Mouse (Mus musculus) MEL (cell line): Measurements from ENCODE around the gene Mxra8. TPM values are rescaled to one million over a fixed set of nuclear protein-coding genes. Genes with fewer than 3 reads are reported as not detected.
A peak's percentile ranks its signal among the peaks of the same experiment; 100 is the strongest.

Experiments used
- DNase-seq: peaks from one replicate; pipeline ENCODE4 v3.0.0; 2011; ENCODE audit warnings: low read depth, low spot score
- H3K27ac ChIP-seq: 2 replicates; pipeline ENCODE4 v1.5.1; 2012; ENCODE audit warnings: low read depth, mild to moderate bottlenecking, control low read depth, low read length, moderate library complexity; ENCODE audit not compliant: control insufficient read depth
- H3K27me3 ChIP-seq, 2 experiments: fragments of 150-350 bp in 1 of 2; sonication (generic) in 1 of 2; 2 replicates each; pipeline ENCODE4 v1.6.1; 2012; ENCODE audit warnings: low read length in 2 of 2, mild to moderate bottlenecking in 2 of 2, improper control_type of control experiment in 1 of 2, moderate library complexity in 1 of 2; ENCODE audit not compliant: insufficient read depth in 2 of 2, control insufficient read depth in 1 of 2
- H3K36me3 ChIP-seq, 2 experiments: 2 replicates each; pipeline ENCODE4 v1.6.1; 2012 to 2014; ENCODE audit warnings: low read length in 2 of 2, improper control_type of control experiment in 1 of 2, inconsistent platforms in 1 of 2, mild to moderate bottlenecking in 1 of 2; ENCODE audit not compliant: insufficient read depth in 2 of 2, control insufficient read depth in 1 of 2
- H3K4me1 ChIP-seq, 2 experiments: fragments of 150-350 bp in 1 of 2; sonication (generic) in 1 of 2; 2 replicates each; pipeline ENCODE4 v1.6.1; 2012; ENCODE audit warnings: low read length in 2 of 2, improper control_type of control experiment in 1 of 2, mild to moderate bottlenecking in 1 of 2; ENCODE audit not compliant: insufficient read depth in 2 of 2, control insufficient read depth in 1 of 2
- H3K4me3 ChIP-seq, 2 experiments: fragments of 150-350 bp in 1 of 2; sonication (generic) in 1 of 2; 2 replicates each; pipeline ENCODE4 v1.5.1; 2012; ENCODE audit warnings: low read depth in 2 of 2, low read length in 2 of 2, mild to moderate bottlenecking in 2 of 2, moderate library complexity in 2 of 2, control low read depth in 1 of 2, improper control_type of control experiment in 1 of 2; ENCODE audit not compliant: control insufficient read depth in 1 of 2, insufficient read depth in 1 of 2
- H3K79me2 ChIP-seq: 2 replicates; pipeline ENCODE4 v1.6.1; 2012; ENCODE audit warnings: mild to moderate bottlenecking, low read length, moderate library complexity; ENCODE audit not compliant: control insufficient read depth, poor library complexity, insufficient read depth
- H3K9ac ChIP-seq: 2 replicates; pipeline ENCODE4 v1.6.1; 2012; ENCODE audit warnings: low read depth, mild to moderate bottlenecking, control low read depth, low read length, moderate library complexity; ENCODE audit not compliant: control insufficient read depth, poor library complexity, severe bottlenecking
- H3K9me3 ChIP-seq: fragments of 150-350 bp; sonication (generic); replicated peaks from 2 replicates; pipeline ENCODE4 v1.6.1; 2012; ENCODE audit warnings: mild to moderate bottlenecking, low read length, improper control_type of control experiment, moderate library complexity; ENCODE audit not compliant: insufficient read depth
- BHLHE40 ChIP-seq: IDR thresholded peaks from 2 replicates; pipeline ENCODE4 v1.6.1; 2012; ENCODE audit warnings: low read depth, mild to moderate bottlenecking, inconsistent platforms, low read length, improper control_type of control experiment, borderline replicate concordance
- CHD2 ChIP-seq: IDR thresholded peaks from 2 replicates; pipeline ENCODE4 v1.6.1; 2011; ENCODE audit warnings: low read length, improper control_type of control experiment
- ELF1 ChIP-seq: IDR thresholded peaks from 2 replicates; pipeline ENCODE4 v1.6.1; 2014; ENCODE audit warnings: low read depth, mild to moderate bottlenecking, inconsistent platforms, low read length, improper control_type of control experiment, moderate library complexity
- ETS1 ChIP-seq: IDR thresholded peaks from 2 replicates; pipeline ENCODE4 v1.6.1; 2012; ENCODE audit warnings: low read depth, mild to moderate bottlenecking, inconsistent platforms, low read length, improper control_type of control experiment, moderate library complexity
- GATA1 ChIP-seq: IDR thresholded peaks from 2 replicates; pipeline ENCODE4 v1.6.1; 2011; ENCODE audit warnings: low read depth, low read length, improper control_type of control experiment
- HCFC1 ChIP-seq: IDR thresholded peaks from 2 replicates; pipeline ENCODE4 v1.6.1; 2012; ENCODE audit warnings: low read depth, mild to moderate bottlenecking, inconsistent platforms, low read length, improper control_type of control experiment, moderate library complexity
- MAX ChIP-seq: IDR thresholded peaks from 2 replicates; pipeline ENCODE4 v1.6.1; 2011; ENCODE audit warnings: low read length, improper control_type of control experiment
- MXI1 ChIP-seq: IDR thresholded peaks from 2 replicates; pipeline ENCODE4 v1.6.1; 2011; ENCODE audit warnings: mild to moderate bottlenecking, low read depth, low read length, improper control_type of control experiment
- MYC ChIP-seq: IDR thresholded peaks from 2 replicates; pipeline ENCODE4 v1.6.1; 2011; ENCODE audit warnings: low read depth, mild to moderate bottlenecking, low read length, improper control_type of control experiment, moderate library complexity
- SIN3A ChIP-seq: IDR thresholded peaks from 2 replicates; pipeline ENCODE4 v1.6.1; 2012; ENCODE audit warnings: low read length, improper control_type of control experiment, inconsistent platforms
- TBP ChIP-seq: IDR thresholded peaks from 2 replicates; pipeline ENCODE4 v1.8.0; 2011; ENCODE audit warnings: low read depth, low read length, improper control_type of control experiment
- TCF12 ChIP-seq: IDR thresholded peaks from 2 replicates; pipeline ENCODE4 v1.6.1; 2014; ENCODE audit warnings: low read depth, mild to moderate bottlenecking, inconsistent platforms, low read length, improper control_type of control experiment, moderate library complexity
- USF1 ChIP-seq: IDR thresholded peaks from 2 replicates; pipeline ENCODE4 v1.6.1; 2014; ENCODE audit warnings: low read depth, mild to moderate bottlenecking, inconsistent platforms, low read length, improper control_type of control experiment, moderate library complexity
- ZMIZ1 ChIP-seq: IDR thresholded peaks from 2 replicates; pipeline ENCODE4 v1.6.1; 2012; ENCODE audit warnings: low read depth, mild to moderate bottlenecking, inconsistent platforms, low read length, improper control_type of control experiment, moderate library complexity
- polyA plus RNA-seq, 2 experiments: library from polyadenylated mRNA; stranded (reverse) in 1 of 2; unstranded in 1 of 2; fragments of >175 nt in 1 of 2; fragments of >200 nt in 1 of 2; gene quantifications; 2 replicates each; pipeline versions ENCODE4 v1.2.1 to v1.2.4; 2012; ENCODE audit warnings: low replicate concordance in 2 of 2, low read depth in 1 of 2; ENCODE audit not compliant: insufficient read length in 2 of 2, insufficient read depth in 1 of 2, missing spikeins in 1 of 2
- total RNA-seq: library from RNA; depleted of rRNA; stranded (reverse); fragments of 300-350 nt; gene quantifications from 2 replicates; pipeline ENCODE4 v1.2.3, GENCODE M21; 2012; rRNA removed

Gene Mxra8
- total and polyA plus RNA-seq, 3 experiments: 0.46 TPM; not detected in 2

DNA sequence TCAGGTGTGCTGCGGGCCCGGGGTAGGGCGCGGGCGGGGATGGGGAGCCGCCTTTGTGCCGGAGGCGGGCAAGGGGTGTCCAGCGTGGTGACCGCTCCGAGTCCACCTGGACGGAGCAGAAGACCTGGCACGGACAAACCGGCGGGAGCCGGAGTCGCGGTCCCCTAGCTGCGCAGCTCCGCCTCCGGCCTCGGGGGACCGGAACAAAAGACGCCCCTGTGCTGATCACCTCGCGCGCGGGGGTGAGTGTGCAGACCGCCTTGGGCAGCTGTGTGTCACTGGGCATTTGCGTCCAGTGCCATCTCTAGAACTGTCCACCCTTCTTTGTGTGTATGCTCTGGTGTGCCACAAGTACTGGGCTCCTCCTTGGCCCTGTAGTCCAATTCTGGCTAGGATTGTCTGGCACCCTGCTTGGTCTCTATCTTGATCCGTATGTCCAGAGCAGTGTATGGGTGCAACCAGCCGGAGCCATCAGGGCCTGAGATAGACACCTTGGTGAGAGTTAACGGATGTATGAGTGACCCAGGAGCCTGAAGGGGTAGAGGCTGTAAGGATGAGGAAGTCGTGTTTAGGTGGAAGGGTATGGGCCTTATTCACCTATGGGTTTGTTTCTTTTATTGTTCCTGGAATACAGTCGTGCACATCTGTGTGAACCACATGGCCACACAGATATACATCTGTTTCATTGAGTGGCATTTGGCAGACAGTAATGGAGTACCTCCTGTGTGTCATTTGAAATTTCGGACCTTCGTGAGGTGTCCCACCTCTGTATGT, 53.1 kb downstream of the Mxra8 start:
- Histone ChIP-seq H3K4me1 (peaks cover 5 to 17% of the 10 kb centered on the region in 2 experiments; a peak in 3 of 4 replicates), H3K79me2 (peaks cover 50% of the 10 kb centered on the region), H3K9ac (peak overlapping the region; percentile 89), H3K9me3 (no peaks in the 10 kb centered on the region), H3K36me3 (peaks cover 0 to 4% of the 10 kb centered on the region in 2 experiments; a peak in 3 of 4 replicates), H3K27ac (peak overlapping the region; percentile 20), H3K27me3 (no peaks in the 10 kb centered on the region), H3K4me3 (peak overlapping the region; percentile 79 to 88)
- DNase-seq: peak; percentile 69
- TF ChIP-seq ELF1: 0 out of 2 replicates have a peak, but pooled peaks have one; percentile 6
- peak; percentile 61 for TF ChIP-seq SIN3A
- TF ChIP-seq ETS1: 0 out of 2 replicates have a peak, but pooled peaks have one; percentile 7
- peak; percentile 52; the same call in 1 of the 2 replicates for TF ChIP-seq MAX
- TF ChIP-seq CHD2: no peak
- TF ChIP-seq TBP: 0 out of 2 replicates have a peak, but pooled peaks have one; percentile 32
- peak; percentile 86 for TF ChIP-seq MXI1
- TF ChIP-seq ZMIZ1: no peak
- 0 out of 2 replicates have a peak, but pooled peaks have one; percentile 21 for TF ChIP-seq MYC
- TF ChIP-seq HCFC1: peak; percentile 13; the same call in 1 of the 2 replicates

DNA sequence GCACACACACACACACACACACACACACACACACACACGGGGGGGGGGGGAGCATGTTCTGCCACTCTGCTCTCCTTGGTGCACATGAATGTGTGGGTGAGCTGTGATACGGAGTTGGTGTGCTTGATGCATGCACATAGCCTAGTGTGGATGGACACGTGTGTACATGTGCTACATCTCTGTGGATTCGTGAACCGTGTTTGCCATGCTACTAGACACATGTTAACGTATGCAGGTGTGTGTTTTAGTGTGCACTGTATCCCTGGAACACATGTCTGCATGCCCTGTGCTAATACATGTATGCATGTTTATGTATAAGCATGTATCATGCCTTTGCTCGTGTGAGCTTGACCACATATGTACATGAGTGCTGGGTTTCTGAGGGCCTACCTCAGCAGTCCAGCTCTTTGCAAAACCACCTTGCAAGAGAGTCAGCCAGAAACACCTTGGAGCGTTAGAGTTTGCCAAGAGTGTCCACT, 53.8 kb downstream of the Mxra8 start:
- Histone ChIP-seq H3K79me2 (peaks cover 50% of the 10 kb centered on the region), H3K9me3 (no peaks in the 10 kb centered on the region), H3K27ac (peak overlapping the region; percentile 25; the same call in 1 of the 2 replicates), H3K9ac (peak overlapping the region; percentile 89), H3K27me3 (no peaks in the 10 kb centered on the region), H3K4me3 (peak overlapping the region; percentile 79 to 88), H3K4me1 (peaks cover 5 to 17% of the 10 kb centered on the region in 2 experiments; a peak in 3 of 4 replicates), H3K36me3 (peaks cover 0 to 4% of the 10 kb centered on the region in 2 experiments; a peak in 3 of 4 replicates)
- TF ChIP-seq MAX (peak; percentile 38; the same call in 1 of the 2 replicates), BHLHE40 (no peak), GATA1 (no peak), USF1 (no peak), TCF12 (no peak)
- peak; percentile 43 for DNase-seq

Other genes with a start within 250 kb of the Mxra8 start
- gene Slc35e2, start 238.3 kb upstream of the Mxra8 start, total RNA-seq: 9.0 and 9.9 TPM in 2 replicates
- gene Slc35e2, start 238.3 kb upstream of the Mxra8 start, polyA plus RNA-seq: 1 to 10 TPM in 1 of 2 experiments, not detected in 1; 6.4 TPM
- gene Cdk11b, start 214.8 kb upstream of the Mxra8 start, total RNA-seq: 47.9 and 56.6 TPM in 2 replicates
- 100 to 1,000 TPM; 113 to 249 TPM for gene Cdk11b, start 214.8 kb upstream of the Mxra8 start, polyA plus RNA-seq
- not detected in 2 replicates for gene Gm10563, start 194.3 kb upstream of the Mxra8 start, total RNA-seq
- not detected for gene Gm10563, start 194.3 kb upstream of the Mxra8 start, polyA plus RNA-seq
- gene Mmp23, start 186.3 kb upstream of the Mxra8 start, total RNA-seq: 1.6 and 1.8 TPM in 2 replicates
- gene Mmp23, start 186.3 kb upstream of the Mxra8 start, polyA plus RNA-seq: 1 to 10 TPM in 1 of 2 experiments, not detected in 1; 2.4 TPM
- 21.4 and 27.7 TPM in 2 replicates for gene Mib2, start 170.5 kb upstream of the Mxra8 start, total RNA-seq
- 10 to 100 TPM in 1 of 2 experiments, not detected in 1; 38.3 TPM for gene Mib2, start 170.5 kb upstream of the Mxra8 start, polyA plus RNA-seq
- 1.1 and 2.6 TPM in 2 replicates for gene Fndc10, start 145.3 kb upstream of the Mxra8 start, total RNA-seq
- gene Fndc10, start 145.3 kb upstream of the Mxra8 start, polyA plus RNA-seq: 1 to 10 TPM in 1 of 2 experiments, not detected in 1; 5.9 TPM
- gene Ssu72, start 134.9 kb upstream of the Mxra8 start, total RNA-seq: 160 and 170 TPM in 2 replicates
- 100 to 1,000 TPM; 140 to 267 TPM for gene Ssu72, start 134.9 kb upstream of the Mxra8 start, polyA plus RNA-seq
- 0.13 and 0.27 TPM in 2 replicates for gene Tmem240, start 104.9 kb upstream of the Mxra8 start, total RNA-seq
- under 1 TPM in 1 of 2 experiments, not detected in 1; 0.33 TPM for gene Tmem240, start 104.9 kb upstream of the Mxra8 start, polyA plus RNA-seq
- 198 and 220 TPM in 2 replicates for gene Atad3a, start 78.6 kb upstream of the Mxra8 start, total RNA-seq
- gene Atad3a, start 78.6 kb upstream of the Mxra8 start, polyA plus RNA-seq: 100 to 1,000 TPM in 1 of 2 experiments, not detected in 1; 232 TPM
- gene Vwa1, start 65.0 kb upstream of the Mxra8 start, total RNA-seq: 0.33 and 0.42 TPM in 2 replicates
- under 1 TPM in 1 of 2 experiments, not detected in 1; 0.33 TPM for gene Vwa1, start 65.0 kb upstream of the Mxra8 start, polyA plus RNA-seq
- 0.10 and 0.19 TPM in 2 replicates for gene Tmem88b, start 53.8 kb upstream of the Mxra8 start, total RNA-seq
- under 1 TPM in 1 of 2 experiments, not detected in 1; 0.32 TPM for gene Tmem88b, start 53.8 kb upstream of the Mxra8 start, polyA plus RNA-seq
- 0.12 TPM in 1 of 2 replicates, not detected in the other for gene Ankrd65, start 49.2 kb upstream of the Mxra8 start, total RNA-seq
- not detected for gene Ankrd65, start 49.2 kb upstream of the Mxra8 start, polyA plus RNA-seq
- gene Mrpl20, start 36.8 kb upstream of the Mxra8 start, total RNA-seq: 301 and 346 TPM in 2 replicates
- gene Mrpl20, start 36.8 kb upstream of the Mxra8 start, polyA plus RNA-seq: 100 to 1,000 TPM in 1 of 2 experiments, not detected in 1; 336 TPM
- gene Ccnl2, start 27.2 kb upstream of the Mxra8 start, total RNA-seq: 38.2 and 46.1 TPM in 2 replicates
- 100 to 1,000 TPM in 1 of 2 experiments, 10 to 100 TPM in 1; 48.6 to 103 TPM for gene Ccnl2, start 27.2 kb upstream of the Mxra8 start, polyA plus RNA-seq
- gene Aurkaip1, start 8.4 kb upstream of the Mxra8 start, total RNA-seq: 153 and 166 TPM in 2 replicates
- gene Aurkaip1, start 8.4 kb upstream of the Mxra8 start, polyA plus RNA-seq: 100 to 1,000 TPM in 1 of 2 experiments, not detected in 1; 203 TPM
- gene Dvl1, start 7.7 kb downstream of the Mxra8 start, total RNA-seq: 43.4 and 56.8 TPM in 2 replicates
- gene Dvl1, start 7.7 kb downstream of the Mxra8 start, polyA plus RNA-seq: 10 to 100 TPM in 1 of 2 experiments, not detected in 1; 60.3 TPM
- gene Tas1r3, start 23.7 kb downstream of the Mxra8 start, total RNA-seq: 0.52 and 0.62 TPM in 2 replicates
- 10 to 100 TPM in 1 of 2 experiments, 1 to 10 TPM in 1; 1.1 to 54.9 TPM for gene Tas1r3, start 23.7 kb downstream of the Mxra8 start, polyA plus RNA-seq
- 10.9 and 14.0 TPM in 2 replicates for gene Cptp, start 29.8 kb downstream of the Mxra8 start, total RNA-seq
- 10 to 100 TPM in 1 of 2 experiments, not detected in 1; 22.6 TPM for gene Cptp, start 29.8 kb downstream of the Mxra8 start, polyA plus RNA-seq
- gene Ints11, start 29.9 kb downstream of the Mxra8 start, total RNA-seq: 78.9 and 82.5 TPM in 2 replicates
- 10 to 100 TPM in 1 of 2 experiments, not detected in 1; 96.8 TPM for gene Ints11, start 29.9 kb downstream of the Mxra8 start, polyA plus RNA-seq
- gene Pusl1, start 52.1 kb downstream of the Mxra8 start, total RNA-seq: 50.0 and 65.2 TPM in 2 replicates
- 10 to 100 TPM in 1 of 2 experiments, not detected in 1; 68.4 TPM for gene Pusl1, start 52.1 kb downstream of the Mxra8 start, polyA plus RNA-seq
- 17.6 and 24.5 TPM in 2 replicates for gene Acap3, start 52.1 kb downstream of the Mxra8 start, total RNA-seq
- gene Acap3, start 52.1 kb downstream of the Mxra8 start, polyA plus RNA-seq: 10 to 100 TPM in 1 of 2 experiments, not detected in 1; 39.1 TPM
- 120 and 121 TPM in 2 replicates for gene Ube2j2, start 104.2 kb downstream of the Mxra8 start, total RNA-seq
- gene Ube2j2, start 104.2 kb downstream of the Mxra8 start, polyA plus RNA-seq: 100 to 1,000 TPM in 1 of 2 experiments, not detected in 1; 172 TPM
- gene C1qtnf12, start 122.6 kb downstream of the Mxra8 start, total RNA-seq: 1.2 and 1.8 TPM in 2 replicates
- gene C1qtnf12, start 122.6 kb downstream of the Mxra8 start, polyA plus RNA-seq: 1 to 10 TPM in 1 of 2 experiments, not detected in 1; 2.9 TPM
- 6.6 and 9.1 TPM in 2 replicates for gene B3galt6, start 153.0 kb downstream of the Mxra8 start, total RNA-seq
- 1 to 10 TPM in 1 of 2 experiments, not detected in 1; 3.8 TPM for gene B3galt6, start 153.0 kb downstream of the Mxra8 start, polyA plus RNA-seq
- gene Sdf4, start 153.2 kb downstream of the Mxra8 start, total RNA-seq: 111 and 114 TPM in 2 replicates
- 100 to 1,000 TPM in 1 of 2 experiments, not detected in 1; 117 TPM for gene Sdf4, start 153.2 kb downstream of the Mxra8 start, polyA plus RNA-seq
- 1.6 and 1.7 TPM in 2 replicates for gene Tnfrsf4, start 174.2 kb downstream of the Mxra8 start, total RNA-seq
- gene Tnfrsf4, start 174.2 kb downstream of the Mxra8 start, polyA plus RNA-seq: 1 to 10 TPM in 1 of 2 experiments, not detected in 1; 2.7 TPM
- gene Tnfrsf18, start 186.5 kb downstream of the Mxra8 start, total RNA-seq: 13.6 and 16.2 TPM in 2 replicates
- 1 to 10 TPM in 1 of 2 experiments, not detected in 1; 9.3 TPM for gene Tnfrsf18, start 186.5 kb downstream of the Mxra8 start, polyA plus RNA-seq
- not detected in 2 replicates for gene Ttll10, start 219.7 kb downstream of the Mxra8 start, total RNA-seq
- under 1 TPM in 1 of 2 experiments, not detected in 1; 0.11 TPM for gene Ttll10, start 219.7 kb downstream of the Mxra8 start, polyA plus RNA-seq